Mouse (Mus musculus) cerebellum, adult 18-20 months (tissue): ENCODE measurements at regions not wholly inside any gene's neighbourhood (a gene's known extent, or its start where the extent isn't known, plus 50 kb on each side); places are given as distances from the start of the nearest gene placed in this dataset.

Experiments
- DNase-seq, 2 experiments: peaks; one replicate each; pipeline ENCODE4 v3.0.0; 2021

DNA sequence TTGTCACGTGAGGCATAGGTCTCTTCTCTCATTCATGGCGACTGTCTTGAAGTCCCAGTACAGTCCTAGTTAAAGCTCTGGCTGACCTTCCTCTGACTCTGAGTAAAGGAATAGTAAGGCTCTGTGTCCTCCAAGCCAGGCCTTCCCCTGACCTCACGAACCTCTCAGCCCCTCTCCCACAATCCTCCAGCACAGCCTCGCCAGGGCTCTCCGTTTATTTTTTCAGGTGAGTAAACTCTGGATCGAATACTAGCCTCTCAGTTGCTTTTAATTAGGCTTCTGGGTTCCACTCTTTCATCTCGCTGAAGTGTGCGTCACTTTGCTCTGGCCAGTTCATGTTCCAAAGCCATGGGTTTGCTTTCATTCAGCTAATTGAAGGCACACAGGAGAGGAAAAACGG lies 133.8 kb downstream of the Mylk4 start:
- no peak for DNase-seq

DNA sequence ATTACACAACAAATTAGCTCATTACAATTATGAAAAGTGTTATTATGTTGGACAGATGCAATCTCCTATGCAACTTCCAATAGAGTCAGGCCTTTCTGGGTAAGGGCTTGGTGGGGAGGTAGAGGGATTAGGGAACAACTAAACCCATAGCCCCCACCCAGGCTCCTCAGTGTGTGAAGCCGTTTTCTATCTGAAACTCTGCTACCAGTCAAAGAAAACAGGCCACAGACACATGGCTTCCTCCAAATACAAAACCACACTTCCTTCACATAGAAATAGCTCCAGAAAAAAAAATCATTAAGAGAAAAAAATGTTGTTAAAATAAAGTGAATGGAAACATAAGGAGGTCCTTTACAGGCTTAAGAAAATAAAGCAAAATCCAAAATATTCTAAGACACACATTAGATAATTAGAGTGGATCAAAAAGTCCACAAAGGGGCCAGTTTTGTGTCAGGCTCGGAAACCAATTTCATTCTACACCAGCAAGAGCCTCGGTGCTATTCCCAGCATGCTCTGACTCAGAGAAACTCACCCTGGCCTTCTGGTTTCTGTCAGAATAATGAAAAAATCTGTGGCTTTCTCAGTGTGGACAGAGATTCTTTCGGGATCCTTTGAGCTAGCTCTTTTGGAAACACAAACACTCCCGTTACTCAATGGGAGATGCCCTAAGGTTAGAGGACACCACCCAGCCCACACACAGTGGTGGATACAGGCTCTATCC lies 140.6 kb downstream of the Mylk4 start:
- DNase-seq = no peak

DNA sequence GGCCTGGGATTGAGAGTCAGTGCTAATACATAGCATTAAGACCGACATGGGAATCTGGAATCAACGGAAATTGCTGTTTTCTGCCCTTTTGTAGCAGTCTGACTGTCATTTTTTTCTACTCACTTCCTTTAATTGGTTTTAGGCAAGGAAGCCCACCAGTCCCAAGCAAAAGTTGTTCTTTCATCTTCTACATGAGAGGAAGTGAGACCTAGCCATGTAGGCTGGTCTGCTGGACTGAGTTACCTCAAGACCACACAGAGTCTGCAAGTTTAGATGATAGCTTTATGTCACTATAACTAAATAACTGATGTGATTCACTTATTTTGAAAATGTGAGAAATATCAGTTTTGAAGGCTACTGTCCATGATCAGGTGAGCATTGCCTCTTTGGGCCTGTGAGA lies 142.8 kb downstream of the Mylk4 start:
- DNase-seq = no peak

DNA sequence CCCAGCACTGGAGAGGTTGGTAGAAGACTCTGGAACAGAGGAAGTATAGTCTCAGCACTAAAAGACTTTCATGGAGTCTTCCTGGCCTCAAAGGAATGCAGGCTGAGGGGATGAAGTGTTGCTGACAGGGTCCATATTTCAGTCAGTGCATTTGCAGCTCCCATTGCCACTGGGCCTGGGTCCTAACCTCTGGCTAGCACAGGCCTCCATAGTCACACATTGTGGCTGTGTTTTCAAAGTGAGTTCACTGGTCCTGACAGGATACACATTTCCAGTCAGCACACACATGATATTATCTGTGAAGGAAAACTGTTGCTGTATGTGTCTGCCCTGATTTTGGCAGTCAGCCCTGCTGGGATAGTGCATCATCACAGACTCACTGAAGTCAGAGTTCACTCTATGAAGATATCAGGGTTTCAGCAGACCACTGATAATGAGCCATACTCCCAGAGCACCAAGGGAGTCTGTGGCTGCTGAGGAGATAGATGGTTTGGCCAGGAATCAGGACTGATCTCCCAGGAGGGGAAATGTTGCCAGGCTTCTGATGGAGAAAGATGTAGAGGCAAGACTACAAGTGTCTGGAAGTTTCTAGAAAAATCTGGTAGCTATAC lies 153.5 kb downstream of the Mylk4 start:
- no peak for DNase-seq

DNA sequence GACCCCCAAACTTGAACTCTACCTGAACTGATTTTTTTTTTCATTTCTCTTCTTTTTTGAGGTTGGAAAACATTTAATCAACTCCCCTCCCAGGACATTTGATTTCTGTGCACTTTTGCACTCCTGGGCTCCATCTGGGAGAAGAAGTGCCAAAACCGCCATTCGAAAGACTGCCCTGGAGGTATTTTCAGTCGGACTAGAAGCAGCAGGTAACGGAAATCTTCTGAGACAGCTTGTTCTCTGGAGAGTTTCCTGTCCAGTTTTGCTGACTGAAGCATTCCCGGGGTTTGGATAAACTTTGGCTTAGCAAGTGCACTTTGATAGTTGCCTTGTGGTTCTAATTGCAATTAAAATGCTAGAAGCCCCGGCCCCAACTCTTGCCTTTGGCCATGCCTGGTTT lies 169.8 kb downstream of the Mylk4 start:
- DNase-seq = no peak

DNA sequence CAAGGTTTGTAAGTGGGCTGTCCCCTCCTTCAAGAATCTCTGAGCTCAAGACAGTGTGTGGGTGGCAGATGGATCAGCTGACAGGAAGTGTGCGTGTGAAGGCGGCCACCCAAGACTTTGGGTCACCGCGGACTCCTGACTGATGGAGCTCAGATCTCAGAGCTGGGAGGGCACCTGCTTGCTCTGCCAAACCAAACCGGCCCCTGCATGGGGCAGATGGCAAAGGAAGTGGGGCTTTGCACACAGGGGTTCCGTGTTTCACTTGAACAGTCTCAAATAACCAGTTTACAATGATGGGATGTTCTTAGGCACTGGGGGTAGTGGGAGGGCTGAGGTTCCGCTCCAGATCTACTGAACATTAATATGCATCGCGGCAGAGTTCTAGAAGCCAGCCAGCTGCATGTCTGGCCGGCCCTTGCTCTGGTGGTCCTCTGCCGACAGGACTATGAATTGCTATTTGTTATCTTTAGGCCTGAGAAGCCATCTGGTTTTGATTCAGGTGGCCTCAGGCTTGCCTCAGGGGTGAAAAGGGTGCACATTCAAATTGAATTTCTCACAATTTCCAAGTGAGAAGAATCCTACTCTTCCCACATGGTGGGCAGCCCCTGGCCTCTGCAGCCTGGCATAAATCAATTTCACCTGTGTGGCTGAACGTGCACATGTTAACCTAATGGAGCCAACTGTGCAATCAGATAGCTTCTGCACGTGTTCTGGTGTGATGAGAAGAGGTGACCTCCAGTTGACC lies 172.0 kb downstream of the Mylk4 start:
- DNase-seq = no peak

DNA sequence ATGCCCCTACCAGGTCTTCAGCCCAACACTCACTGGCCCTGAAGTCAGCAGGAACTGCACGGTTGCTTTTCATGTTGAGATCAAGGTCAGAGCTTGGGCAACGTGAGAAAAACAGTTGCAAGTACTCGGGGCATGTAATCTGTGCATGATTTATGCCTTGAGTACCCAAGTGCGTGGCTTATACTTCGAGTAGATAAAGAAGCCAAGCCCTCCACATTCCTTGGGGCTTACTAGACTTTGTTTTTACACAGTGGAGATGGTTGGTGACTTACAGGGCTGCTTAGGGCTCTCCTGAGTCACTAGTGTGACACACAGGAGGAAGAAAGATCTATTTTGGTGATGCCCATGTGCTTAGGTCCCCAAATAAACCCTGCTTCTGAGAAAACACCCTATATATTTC lies 172.8 kb downstream of the Mylk4 start:
- no peak for DNase-seq

DNA sequence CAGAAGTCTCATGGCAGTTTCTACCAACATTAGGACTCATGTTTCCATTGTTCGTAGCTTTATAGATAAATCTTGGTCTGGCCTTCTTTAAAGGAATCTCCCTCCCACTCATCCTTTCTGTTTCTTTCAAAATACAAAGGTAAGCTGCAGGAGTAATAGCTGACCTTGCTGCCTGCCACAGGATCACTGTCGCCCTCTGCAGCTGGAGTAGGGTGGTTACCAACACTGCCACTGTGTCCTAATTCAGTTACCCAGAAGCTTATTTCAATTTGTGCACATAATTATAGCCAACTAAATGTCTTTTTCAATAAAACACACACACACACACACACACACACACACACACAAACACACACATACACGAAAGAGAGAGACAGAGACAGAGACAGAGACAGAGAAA lies 175.3 kb downstream of the Mylk4 start:
- DNase-seq = no peak

DNA sequence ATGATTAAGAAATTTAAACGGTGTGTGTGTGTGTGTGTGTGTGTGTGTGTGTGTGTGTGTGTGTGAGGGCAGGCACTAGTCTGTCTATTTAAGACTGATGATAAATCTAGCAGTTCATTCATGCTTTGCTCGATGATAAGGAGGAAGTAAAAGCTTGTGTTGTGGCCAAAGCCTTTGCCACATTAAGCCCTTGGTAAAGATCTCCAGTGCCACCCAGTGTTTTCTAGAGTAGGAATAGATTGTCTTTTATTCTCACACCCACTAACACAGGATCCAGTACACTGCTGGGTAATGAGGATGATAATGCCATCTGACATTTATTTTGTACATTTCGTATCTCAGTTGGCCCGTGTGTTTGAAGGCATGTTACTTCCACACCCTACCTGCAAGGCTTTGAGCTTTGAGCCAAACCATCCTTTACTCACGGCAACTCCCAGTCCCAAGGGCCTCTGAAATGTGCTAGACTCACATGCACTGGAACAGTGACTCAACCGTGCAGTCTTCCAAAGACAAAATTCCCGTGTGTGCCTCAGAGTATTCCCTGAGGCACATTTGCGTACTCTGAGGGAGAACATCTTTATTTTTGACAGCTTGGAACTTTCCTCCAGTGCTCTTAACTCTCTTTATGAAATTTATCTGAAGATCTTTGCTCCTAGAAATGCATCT lies 179.7 kb downstream of the Mylk4 start:
- no peak for DNase-seq

DNA sequence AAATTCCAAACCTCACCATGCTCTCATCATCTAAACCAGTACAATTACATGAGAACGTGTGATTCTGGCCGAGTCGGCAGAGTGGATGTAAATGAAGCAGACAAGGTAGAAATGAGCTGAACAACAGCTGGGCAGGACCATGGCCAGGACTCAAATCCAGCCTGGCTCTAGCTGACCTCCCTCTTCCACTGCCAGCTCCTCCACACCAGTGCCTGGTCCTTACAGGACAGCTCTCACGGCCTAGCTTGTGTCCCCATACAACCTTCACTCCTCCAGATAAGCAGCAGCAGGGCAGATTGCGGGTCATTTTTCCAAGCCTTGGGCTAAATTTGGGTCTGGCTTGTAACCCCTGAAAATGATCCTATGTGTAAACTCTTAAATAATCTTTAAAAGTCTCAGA lies 182.4 kb downstream of the Mylk4 start:
- DNase-seq = no peak

DNA sequence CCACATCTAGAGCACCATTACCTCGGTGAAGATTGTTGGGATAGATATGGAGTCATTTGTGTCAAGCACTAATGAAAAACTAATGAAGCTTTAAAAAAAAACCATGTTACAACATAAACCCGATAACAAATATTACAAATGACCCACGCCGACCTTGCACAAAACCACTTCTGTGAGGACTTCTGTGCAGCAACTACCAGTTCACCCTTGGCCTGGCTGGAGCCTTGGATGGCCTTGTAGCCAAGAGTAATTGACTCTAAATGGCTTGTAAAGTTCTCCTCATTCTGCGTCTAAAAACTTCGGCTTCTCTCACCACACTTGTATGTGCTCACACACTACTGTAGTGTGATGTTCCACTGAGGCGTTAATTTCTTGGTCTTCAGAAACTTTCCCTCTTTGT lies 190.1 kb downstream of the Mylk4 start:
- no peak for DNase-seq

DNA sequence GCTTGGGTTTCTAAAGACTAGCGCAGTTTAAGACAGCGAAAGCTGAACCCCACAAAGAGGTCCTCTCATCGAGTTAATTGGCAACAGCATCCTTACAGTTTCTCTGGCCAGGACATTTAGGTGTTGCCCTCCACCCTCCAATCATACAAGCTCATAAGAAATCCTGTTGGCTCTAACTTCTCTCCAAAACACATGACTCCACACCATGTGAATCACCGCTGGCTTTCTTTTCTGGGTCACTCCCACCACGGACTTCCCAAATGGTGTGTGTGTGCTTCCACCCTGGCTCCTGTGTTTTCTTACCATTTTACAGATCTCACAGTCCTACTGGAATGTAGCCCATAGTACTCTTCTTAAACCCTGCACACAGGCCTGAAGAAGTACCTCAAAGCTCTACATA lies 190.6 kb downstream of the Mylk4 start:
- no peak for DNase-seq

DNA sequence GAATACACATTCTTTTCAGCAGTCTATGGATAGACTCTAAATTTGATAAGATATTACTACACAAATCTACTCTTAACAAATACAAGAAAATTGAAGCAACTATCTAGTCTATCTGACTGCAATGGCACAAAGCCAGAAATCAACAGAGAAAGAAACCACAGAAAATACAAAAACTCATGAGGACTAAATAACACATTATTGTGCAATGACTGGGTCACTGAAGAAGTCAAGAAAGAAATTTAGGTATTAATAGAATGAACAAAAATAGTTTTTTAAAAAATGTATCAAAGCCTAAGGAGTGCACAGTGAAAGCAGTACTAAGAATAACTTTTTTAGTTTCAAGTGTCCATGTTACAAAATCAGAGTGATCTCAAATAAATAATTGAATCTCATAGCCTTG lies 202.2 kb downstream of the Mylk4 start:
- no peak for DNase-seq

DNA sequence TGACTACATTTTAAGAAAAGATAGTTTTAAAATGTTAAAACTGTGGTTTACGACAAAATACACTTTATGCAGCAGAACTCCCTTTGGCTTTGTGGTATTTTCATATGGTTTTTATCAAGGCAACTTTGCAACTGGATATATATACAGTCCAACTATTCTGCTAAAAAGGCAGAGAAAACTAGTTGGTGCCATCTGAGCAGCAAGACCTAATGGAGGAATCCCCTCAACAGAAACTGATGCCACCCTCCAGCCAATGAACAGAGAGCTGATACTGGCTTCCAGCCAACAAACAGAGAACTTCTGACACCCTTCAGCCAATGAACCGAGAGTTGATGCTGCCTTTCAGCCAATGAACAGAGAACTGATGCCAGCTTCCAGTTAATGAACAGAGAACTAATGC lies 215.9 kb downstream of the Mylk4 start:
- DNase-seq = no peak

DNA sequence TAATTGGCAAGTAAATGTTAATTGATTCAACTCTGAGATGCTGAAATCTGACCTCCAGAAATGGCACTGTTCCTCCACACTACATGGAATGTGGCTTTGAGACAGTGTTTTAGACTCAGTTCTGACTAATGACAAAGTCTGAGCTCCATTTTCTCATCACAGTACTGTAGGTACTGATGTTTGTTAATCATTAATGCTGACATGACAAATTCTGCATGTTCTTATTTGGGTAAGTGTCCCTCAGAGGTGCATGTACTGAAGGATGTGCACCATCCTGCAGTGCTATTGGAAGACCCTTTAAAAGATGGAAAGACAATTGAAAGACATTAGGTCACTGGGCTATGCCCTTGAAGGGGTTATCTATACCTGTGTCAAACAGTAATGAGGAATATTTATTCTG lies 222.1 kb upstream of the Gmds start:
- DNase-seq = no peak

DNA sequence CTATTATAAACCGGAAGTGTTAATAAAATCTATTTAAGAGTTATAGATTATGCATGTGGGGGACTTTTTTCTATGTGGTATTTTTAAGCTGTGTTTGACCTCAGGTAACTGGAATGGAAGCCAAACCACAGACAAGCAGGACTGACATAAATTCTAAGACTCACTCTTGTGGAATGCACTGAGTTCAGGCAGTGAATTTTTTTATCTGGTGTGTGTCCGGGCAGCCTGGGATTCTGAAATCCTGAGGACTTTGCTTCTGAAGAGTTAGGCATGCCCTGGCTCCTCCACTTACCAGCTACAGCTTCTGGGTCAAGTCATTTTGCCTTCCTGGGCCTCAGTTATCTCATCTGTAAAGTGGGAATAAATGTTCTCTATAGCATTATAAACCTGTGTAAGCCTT lies 217.9 kb upstream of the Gmds start:
- DNase-seq = no peak

DNA sequence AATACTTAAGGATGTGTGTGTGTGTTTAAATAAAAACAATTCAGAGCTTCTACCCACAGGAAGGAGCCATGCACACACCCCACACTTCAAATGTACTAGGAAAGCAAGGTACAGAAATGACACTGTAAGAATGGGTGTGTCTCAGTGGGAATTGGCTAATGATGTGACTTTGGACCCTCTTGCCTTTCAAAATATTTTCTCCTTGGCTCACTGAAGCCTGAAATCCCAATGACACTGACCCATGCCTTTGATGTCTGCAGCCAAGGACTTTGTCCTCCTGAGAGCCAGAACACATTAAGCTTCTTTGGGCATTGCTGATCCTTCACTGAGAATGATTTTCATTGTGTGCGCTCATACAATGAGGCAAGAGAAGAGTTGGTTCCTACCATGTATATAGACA lies 216.5 kb upstream of the Gmds start:
- no peak for DNase-seq

DNA sequence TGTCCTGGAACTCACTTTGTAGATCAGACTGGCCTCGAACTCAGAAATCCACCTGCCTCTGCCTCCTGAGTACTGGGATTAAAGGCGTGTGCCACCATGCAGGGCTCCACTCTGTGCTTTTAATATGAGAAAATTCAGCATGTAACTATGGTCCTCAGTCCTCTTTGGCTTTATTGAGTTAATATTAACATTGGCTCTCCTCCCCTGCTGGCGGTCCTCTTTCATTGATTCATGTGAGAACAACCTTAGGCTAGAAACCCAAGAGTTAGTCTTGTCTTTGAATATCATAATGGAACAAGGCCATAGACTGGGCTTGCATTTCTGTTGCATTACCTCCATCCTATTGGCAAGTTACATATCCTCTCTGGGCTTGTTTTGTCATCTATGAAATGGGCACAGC lies 216.1 kb upstream of the Gmds start:
- DNase-seq = no peak

DNA sequence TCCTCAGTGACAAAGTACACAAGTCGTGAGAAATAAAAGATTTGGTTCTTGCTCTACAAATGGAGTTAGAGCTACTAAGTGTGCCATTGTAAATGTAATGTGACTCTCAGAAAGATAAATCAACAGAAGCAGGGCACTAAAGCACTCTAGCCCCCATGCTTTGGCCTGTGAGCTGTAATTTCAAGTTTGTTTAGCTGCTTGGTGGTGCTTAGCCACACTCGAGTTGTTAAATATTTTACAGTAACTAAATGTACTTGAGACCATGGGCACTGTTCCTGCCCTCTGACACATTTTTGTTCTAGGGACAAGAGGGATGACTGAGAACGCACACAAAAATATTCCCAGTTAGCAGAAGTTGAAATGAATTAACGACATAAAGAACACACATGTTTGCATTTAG lies 214.6 kb upstream of the Gmds start:
- DNase-seq = no peak

DNA sequence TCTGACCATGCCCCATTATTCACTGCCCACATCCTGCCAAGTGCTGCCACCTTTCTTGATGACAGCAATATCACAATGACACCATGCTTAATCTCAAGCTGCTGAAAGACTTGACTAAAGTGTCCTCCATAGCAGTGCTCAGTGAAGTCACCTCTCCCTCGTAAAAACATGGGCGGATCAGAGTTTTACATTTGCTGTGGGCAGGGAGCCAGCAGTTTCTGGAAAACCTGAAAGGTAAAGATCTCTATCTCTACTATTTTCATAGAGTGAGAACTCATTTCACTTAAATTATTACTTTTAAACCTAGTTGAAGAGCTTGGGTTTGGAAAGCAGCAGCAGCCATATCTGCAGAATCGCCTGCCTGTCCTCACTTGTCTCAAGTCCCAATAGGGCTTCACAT lies 211.6 kb upstream of the Gmds start:
- DNase-seq = no peak

DNA sequence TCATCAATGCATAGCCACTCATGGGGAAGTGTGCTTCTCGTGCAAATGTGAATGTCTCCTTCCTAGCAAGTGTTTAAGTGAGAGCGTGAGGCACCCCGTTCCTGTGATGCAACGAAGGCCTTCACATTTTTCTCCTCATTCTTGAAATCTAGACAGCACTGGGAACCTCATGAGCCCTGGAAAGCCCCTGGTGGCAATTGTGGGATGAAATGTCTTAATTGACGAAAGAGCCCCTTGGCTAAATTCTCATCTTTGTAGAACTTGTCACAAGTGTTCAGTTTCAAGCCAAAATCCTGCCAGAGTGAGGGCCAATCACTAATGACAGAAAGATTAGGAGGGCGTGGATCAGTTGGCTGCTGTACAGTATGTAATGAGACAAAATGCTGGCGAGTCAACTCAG lies 208.6 kb upstream of the Gmds start:
- DNase-seq = no peak

DNA sequence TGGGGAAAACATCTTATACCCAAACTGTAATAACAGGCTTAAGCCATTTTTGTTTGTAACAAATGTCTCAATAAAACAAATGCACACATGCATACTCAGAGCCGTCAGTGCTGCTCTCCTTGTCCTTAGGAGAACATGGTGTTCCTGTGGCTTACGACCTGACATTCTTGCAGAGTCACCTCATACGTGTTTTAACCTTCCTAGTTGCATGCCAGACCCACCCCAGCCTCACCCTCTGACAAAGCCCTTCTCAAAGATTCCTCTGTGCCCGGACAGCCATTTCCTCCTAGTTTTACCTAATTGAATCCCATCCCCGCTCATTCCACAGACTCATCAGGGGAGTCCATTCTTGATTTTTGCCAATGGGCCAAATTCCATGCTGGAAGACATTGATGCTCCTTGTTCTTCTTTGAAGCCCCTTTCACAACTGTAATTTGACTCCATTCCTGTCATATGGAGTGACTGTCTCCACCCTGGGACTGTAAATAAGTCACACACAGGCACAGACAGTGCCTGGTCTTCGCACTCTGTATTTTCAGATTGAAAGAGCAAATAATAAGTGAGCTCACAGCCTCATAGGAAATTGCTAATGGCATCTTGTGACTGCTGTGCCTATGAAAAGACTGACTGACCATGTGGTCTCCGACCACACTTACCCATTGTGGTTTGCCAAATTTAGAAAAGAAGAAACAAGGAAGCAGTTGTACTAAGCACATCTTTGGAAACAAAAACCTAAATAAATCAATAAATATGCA lies 206.6 kb upstream of the Gmds start:
- peak in 1 of 2 experiments; percentile 1 for DNase-seq

DNA sequence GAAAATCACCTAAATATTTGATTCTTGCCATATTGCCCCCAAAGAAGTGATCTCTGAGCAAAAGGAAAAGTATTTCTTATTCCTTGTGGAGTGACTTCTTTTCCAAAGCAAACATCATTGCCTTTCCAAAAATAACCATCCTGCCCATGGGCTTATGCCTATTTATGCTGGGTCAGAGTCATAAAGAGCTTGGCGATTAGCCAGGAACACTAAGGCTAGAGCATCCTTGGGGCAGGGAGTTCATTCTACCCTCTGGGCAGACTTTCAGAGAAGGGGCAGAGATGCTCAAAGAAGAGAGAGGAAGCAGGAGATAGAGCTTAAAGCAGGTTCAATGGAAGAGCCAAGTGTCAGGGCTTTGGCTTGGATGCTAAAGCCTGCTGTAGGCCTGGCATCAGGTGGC lies 203.1 kb upstream of the Gmds start:
- DNase-seq = no peak
